Mouse (Mus musculus): Measurements from ENCODE around the gene Surf1. TPM values are rescaled to one million over a fixed set of nuclear protein-coding genes. Genes with fewer than 3 reads are reported as not detected.

Surf1 gene
- 91.1 and 97.9 TPM in 2 replicates for polyA plus RNA-seq (2012; ENCODE audit: insufficient read depth, insufficient read length, missing spikeins)

DNA sequence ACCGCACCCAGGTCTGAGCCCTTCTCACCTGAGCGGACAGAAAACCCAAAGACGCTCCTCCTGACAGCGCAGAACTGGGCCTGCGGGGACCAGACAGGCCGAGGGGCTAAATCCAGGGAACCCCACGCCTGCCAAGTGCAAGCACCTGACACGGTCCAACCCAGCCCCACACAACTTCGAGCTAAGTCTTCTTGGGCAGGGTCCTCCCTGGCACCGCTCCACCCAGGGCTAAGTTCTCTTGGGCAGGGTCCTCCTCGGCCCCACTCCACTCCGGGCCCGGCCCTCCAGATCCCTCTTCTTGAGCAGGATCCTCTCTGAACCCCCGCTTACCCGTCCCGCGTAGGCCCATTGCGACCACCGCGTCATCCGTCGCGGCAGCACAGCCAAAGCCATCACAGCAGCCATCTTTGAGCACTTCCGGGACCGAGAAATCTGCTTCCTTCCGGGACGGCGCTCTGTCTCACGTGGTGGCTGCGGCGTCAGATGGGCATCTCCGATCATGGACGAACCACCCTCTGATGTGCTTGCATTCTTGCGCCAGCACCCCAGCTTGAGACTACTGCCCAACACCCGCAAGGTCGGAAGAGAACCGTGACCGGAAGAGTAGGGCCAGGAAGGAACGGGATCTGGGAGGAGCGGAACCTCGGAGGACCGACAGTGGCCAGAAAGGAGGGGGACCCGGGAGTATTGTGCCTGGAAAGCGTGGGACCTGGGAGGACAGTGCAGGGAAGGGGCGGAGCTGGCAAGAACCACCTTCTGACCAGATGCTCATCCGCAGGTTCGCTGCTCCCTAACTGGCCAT is at the start of gene Surf1, which contains the start of gene Surf2:
Surf1 (minus strand) TSS at position 604 of the 802 bp plus-strand sequence.
Surf2 (plus strand) TSS at position 441 of the 802 bp plus-strand sequence.
- peak within 1 kb of the TSS; percentile 66 for H3K4me3 ChIP-seq (ENCODE audit: insufficient read depth, low read length)
- TF ChIP-seq POLR2A (IDR thresholded peaks at IDR 0.05; ENCODE audit: borderline replicate concordance, low read depth, low read length) (no peak), CTCF (IDR thresholded peaks at IDR 0.05; ENCODE audit: low read depth, low read length) (no peak)
- peaks cover 12% of the 10 kb centered on the region for H3K4me1 ChIP-seq (ENCODE audit: control insufficient read depth, insufficient read depth, low read length)
- peak within 1 kb of the TSS; percentile 63 for H3K27ac ChIP-seq (ENCODE audit: insufficient read depth, low read depth, low read length)

DNA sequence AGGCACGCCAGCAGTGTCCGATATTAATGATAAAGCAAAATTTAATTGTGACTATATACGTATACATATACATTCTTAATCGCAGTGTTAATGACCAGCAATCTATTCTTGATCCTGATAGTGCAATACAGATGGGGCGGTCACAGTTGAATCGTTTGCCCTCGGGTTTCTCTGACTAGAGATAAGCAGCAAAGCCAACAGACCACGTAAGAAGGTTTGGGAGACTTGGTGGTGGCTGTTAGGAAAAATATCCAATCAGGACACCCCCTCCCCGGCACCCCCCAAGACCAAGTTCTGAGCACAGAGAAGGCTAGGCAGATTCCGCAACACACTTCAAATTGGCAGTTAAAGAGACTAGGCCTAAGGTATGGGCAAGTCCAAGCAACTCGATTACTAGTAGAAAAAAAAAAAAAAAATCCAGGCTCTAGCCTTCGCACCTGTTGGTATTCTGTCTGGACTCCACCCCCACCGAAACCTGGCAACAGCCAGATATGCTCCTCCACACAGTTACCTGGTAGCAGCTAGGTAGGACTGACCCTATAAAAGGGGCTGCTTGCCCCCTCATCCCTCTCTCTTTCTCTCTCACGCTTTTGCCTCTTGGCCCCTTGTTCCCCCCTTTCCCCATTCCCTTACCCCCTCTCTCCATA is 48.5 kb upstream of the Surf1 start:
- peaks cover 22% of the 10 kb centered on the region for H3K4me1 ChIP-seq (ENCODE audit: control insufficient read depth, insufficient read depth, low read length)
- TF ChIP-seq CTCF (IDR thresholded peaks at IDR 0.05; ENCODE audit: low read depth, low read length) (no peak), POLR2A (IDR thresholded peaks at IDR 0.05; ENCODE audit: borderline replicate concordance, low read depth, low read length) (no peak)
- H3K27ac ChIP-seq (ENCODE audit: insufficient read depth, low read depth, low read length): peak overlapping the region; percentile 96; the same call in 1 of the 2 replicates
- peak overlapping the region; percentile 95 for H3K4me3 ChIP-seq (ENCODE audit: insufficient read depth, low read length)

DNA sequence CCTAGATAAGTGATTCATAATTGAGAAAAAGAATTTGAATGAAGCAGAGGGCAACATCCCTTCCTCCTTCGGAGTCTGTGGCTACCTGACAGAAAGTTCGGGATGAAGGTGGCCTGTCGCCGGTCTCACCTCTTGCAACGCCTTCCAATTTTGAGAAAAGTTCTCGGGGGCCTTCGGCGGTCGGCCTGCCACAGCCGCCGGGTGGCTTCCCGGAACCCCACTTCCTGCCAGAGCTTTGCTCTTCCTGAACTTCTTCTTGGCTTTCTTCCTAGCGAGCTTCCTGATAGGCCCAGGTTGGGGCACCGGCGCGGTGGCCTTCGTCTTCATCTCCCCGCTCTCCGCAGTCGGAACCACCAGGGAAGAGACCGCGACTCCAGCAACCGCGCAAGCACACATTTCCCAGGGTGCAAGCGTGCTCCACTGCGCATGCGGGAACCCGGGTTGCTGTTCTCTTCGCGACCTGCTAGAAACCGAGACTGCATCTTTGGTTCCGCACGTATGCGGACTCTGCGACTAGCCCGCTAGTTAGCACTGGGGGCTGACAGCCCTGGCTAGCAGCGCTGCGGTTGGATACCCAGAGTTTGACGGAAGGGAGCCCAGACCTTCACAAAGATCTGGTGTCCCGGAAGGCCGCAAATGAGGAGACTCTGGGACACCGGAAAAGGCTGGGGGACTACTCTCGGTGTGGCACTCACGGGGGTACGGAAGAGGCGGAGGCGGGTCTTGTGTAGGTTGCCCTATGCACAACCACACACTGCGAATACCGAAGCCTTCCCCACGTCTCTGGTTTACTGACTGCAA is 47.8 kb upstream of the Surf1 start, which contains the start of gene Rexo4:
Rexo4 (minus strand) TSS at position 464 of the 801 bp plus-strand sequence.
- Histone ChIP-seq H3K4me3 (ENCODE audit: insufficient read depth, low read length) (peak within 1 kb of the TSS; percentile 95), H3K4me1 (ENCODE audit: control insufficient read depth, insufficient read depth, low read length) (peaks cover 22% of the 10 kb centered on the region), H3K27ac (ENCODE audit: insufficient read depth, low read depth, low read length) (peak within 1 kb of the TSS; percentile 96)
- TF ChIP-seq CTCF (IDR thresholded peaks at IDR 0.05; ENCODE audit: low read depth, low read length) (no peak), POLR2A (IDR thresholded peaks at IDR 0.05; ENCODE audit: borderline replicate concordance, low read depth, low read length) (no peak)

GRCm38 (mm10) chr2:26960756-26961155 is 44.4 kb upstream of the Surf1 start:
- TF ChIP-seq CTCF (IDR thresholded peaks at IDR 0.05; ENCODE audit: low read depth, low read length) (peak; percentile 33; the same call in 1 of the 2 replicates), POLR2A (IDR thresholded peaks at IDR 0.05; ENCODE audit: borderline replicate concordance, low read depth, low read length) (no peak)
- peaks cover 22% of the 10 kb centered on the region for H3K4me1 ChIP-seq (ENCODE audit: control insufficient read depth, insufficient read depth, low read length)
- no peak overlapping the region for H3K4me3 ChIP-seq (ENCODE audit: insufficient read depth, low read length)
- H3K27ac ChIP-seq (ENCODE audit: insufficient read depth, low read depth, low read length): no peak overlapping the region

- peaks cover 24% of the 10 kb centered on the region for H3K4me1 ChIP-seq (ENCODE audit: control insufficient read depth, insufficient read depth, low read length)
- TF ChIP-seq POLR2A (IDR thresholded peaks at IDR 0.05; ENCODE audit: borderline replicate concordance, low read depth, low read length) (no peak), CTCF (IDR thresholded peaks at IDR 0.05; ENCODE audit: low read depth, low read length) (no peak)
- H3K4me3 ChIP-seq (ENCODE audit: insufficient read depth, low read length): no peak overlapping the region
- no peak overlapping the region for H3K27ac ChIP-seq (ENCODE audit: insufficient read depth, low read depth, low read length)
Observed at GRCm38 (mm10) chr2:26957488-26957859, 41.1 kb upstream of the Surf1 start.

DNA sequence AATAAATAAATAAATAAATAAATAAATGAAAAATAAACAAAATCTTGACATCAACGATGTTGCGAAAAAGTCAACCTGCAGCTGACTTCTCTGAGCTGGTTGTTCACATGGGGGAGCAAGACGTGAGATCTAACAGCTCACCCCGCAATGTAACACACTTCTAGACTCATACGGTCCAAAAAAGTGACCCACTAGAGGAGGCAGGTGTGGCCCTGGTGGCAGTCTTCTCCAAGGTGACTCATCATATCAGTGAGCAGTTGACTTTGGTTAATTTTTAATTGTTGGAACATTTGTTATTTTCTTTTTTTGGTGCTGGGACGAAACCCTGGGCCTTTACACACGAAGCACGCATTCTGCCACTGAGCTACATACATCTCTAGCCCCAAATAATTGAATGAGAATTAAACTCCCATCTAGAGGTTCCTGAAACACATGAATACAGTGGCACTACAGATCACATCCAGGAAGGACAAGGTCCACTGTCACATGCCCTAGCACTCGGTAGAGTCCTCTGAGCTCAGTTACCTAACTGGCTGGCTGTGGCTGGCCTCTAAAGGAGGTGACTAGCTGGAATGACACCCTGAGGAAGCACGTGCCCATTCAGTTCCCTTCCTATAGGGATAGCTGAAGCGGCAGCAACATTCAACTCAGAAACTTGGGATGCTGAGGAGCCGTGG is 40.6 kb upstream of the Surf1 start:
- H3K4me1 ChIP-seq (ENCODE audit: control insufficient read depth, insufficient read depth, low read length): peaks cover 21% of the 10 kb centered on the region
- TF ChIP-seq POLR2A (IDR thresholded peaks at IDR 0.05; ENCODE audit: borderline replicate concordance, low read depth, low read length): no peak
- TF ChIP-seq CTCF (IDR thresholded peaks at IDR 0.05; ENCODE audit: low read depth, low read length): no peak
- H3K4me3 ChIP-seq (ENCODE audit: insufficient read depth, low read length): no peak overlapping the region
- no peak overlapping the region for H3K27ac ChIP-seq (ENCODE audit: insufficient read depth, low read depth, low read length)

DNA sequence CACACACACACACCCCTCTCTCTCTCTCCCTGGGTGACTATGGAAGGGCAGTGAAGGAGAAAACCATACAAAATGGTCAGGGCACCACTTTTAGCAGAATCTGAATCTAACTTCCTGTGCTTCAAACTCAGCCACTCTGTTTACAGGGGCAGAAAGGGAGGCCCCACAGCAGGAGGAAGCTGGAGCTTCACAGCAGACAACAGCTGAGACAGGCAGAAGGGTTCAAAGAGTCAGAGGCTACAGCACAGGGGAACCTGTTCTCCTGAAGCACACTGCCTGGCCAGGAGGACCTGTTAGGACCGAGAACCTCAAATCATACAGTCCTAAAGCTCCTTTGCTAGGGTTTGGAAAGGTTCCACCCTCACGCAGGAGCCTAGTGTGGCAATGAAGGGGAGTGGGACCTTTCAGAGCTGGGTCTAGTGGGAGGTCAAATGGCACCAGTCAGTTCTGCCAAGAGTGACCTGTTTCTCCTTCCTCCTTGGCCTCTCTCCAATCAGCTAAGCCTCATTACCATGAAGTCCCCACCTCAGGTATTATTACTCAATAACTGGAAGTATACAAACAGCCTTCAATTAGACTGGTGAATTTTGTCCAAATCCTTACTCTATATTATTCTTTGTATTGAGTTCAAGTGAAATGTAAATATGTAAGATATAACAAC is 38.5 kb upstream of the Surf1 start:
- Histone ChIP-seq H3K4me3 (ENCODE audit: insufficient read depth, low read length) (no peak overlapping the region), H3K27ac (ENCODE audit: insufficient read depth, low read depth, low read length) (peak overlapping the region; percentile 37), H3K4me1 (ENCODE audit: control insufficient read depth, insufficient read depth, low read length) (peaks cover 14% of the 10 kb centered on the region)
- no peak for TF ChIP-seq POLR2A (IDR thresholded peaks at IDR 0.05; ENCODE audit: borderline replicate concordance, low read depth, low read length)
- no peak for TF ChIP-seq CTCF (IDR thresholded peaks at IDR 0.05; ENCODE audit: low read depth, low read length)

DNA sequence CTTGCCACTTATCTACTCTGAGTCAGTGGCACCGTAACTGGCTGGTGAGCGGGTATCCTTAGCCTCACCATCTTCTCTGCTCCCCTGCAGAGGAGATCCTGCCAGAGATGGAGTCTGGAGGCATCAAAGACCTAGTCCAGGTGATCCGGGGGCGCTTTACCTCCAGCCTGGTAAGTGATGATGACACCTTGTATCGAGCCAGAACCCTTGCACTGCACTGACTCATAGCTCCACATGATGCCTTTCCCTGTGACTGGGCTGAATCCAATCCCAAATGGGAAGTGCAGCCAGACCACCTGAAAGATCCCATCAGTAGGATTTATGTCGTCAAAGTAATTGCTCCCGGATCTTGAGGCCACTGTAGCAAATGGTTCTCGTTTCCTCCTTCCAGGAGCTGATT is 36.5 kb upstream of the Surf1 start:
- no peak overlapping the region for H3K4me3 ChIP-seq (ENCODE audit: insufficient read depth, low read length)
- peaks cover 14% of the 10 kb centered on the region for H3K4me1 ChIP-seq (ENCODE audit: control insufficient read depth, insufficient read depth, low read length)
- no peak for TF ChIP-seq POLR2A (IDR thresholded peaks at IDR 0.05; ENCODE audit: borderline replicate concordance, low read depth, low read length)
- TF ChIP-seq CTCF (IDR thresholded peaks at IDR 0.05; ENCODE audit: low read depth, low read length): no peak
- no peak overlapping the region for H3K27ac ChIP-seq (ENCODE audit: insufficient read depth, low read depth, low read length)
